36 mouse cellular contexts compared by ENCODE assay signal in the genomic region with DNA sequence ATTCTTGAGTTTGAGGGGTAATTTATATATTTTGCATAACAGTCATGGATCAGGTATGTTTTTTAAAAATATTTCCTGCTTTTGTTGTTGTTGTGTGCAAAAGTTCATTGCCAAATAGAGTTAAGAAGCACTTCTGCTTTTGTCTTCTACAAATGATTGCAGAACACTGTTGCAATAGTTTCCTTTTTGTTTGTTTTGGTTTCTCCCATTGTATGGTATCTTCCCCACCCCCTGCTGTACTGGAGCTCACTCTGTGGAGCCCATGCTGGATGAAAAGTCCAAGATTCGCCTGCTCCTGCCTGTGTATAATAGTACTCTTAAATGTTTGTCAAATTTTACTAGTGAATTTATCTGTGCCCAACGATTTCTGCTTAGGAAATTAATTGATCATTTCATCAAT. TPM values are rescaled to one million over a fixed set of nuclear protein-coding genes. Genes with fewer than 3 reads are reported as not detected.
A peak's percentile ranks its signal among the peaks of the same experiment; 100 is the strongest.
DNase-seq lines count a peak whose midpoint lies in the region; ATAC-seq lines count a peak whose summit lies in the region.
"Had no signal": no experiment of that assay in that cellular context is flagged by ENCODE, and none has a peak within 500 bp of the region (broad histone marks: within the 10 kb centered on the region; RNA-seq: fewer than 3 reads in every experiment).

No protein-coding gene starts in this region.

- WGBS in kidney, embryonic 14.5 days: 77% methylated on average over 2 of the region's 2 CpGs

- H3K4me2 ChIP-seq in kidney, embryonic 14.5 days (replicated peaks; ENCODE audit: low read depth, low read length): no peak overlapping the region
- H3K4me2 ChIP-seq: midbrain, embryonic 12.5 days; neural tube, embryonic 12.5 days had no signal

- no peaks in the 10 kb centered on the region for H3K9me3 ChIP-seq in kidney, embryonic 14.5 days (ENCODE audit: control insufficient read depth, low read length)
- H3K9me3 ChIP-seq: forebrain, embryonic 10.5 days; limb, embryonic 10.5 days; midbrain, embryonic 12.5 days; neural tube, embryonic 12.5 days had no signal

- H3K36me3 ChIP-seq in kidney, embryonic 14.5 days (ENCODE audit: control insufficient read depth, insufficient read depth, low read length): no peaks in the 10 kb centered on the region
- H3K36me3 ChIP-seq: forebrain, embryonic 10.5 days; limb, embryonic 10.5 days; midbrain, embryonic 12.5 days; neural tube, embryonic 12.5 days had no signal

- no peak overlapping the region for H3K4me3 ChIP-seq in kidney, embryonic 14.5 days (ENCODE audit: low read length)
- H3K4me3 ChIP-seq: forebrain, embryonic 10.5 days; limb, embryonic 10.5 days; midbrain, embryonic 12.5 days; neural tube, embryonic 12.5 days had no signal

- no peak overlapping the region for H3K9ac ChIP-seq in kidney, embryonic 14.5 days (ENCODE audit: low read depth, low read length)
- H3K9ac ChIP-seq: hindbrain, embryonic 14.5 days; liver, embryonic 14.5 days; midbrain, embryonic 12.5 days; neural tube, embryonic 12.5 days had no signal

- H3K4me1 ChIP-seq in kidney, embryonic 14.5 days (ENCODE audit: control insufficient read depth, insufficient read depth, low read length): no peaks in the 10 kb centered on the region
- H3K4me1 ChIP-seq: forebrain, embryonic 10.5 days; limb, embryonic 10.5 days; midbrain, embryonic 12.5 days; neural tube, embryonic 12.5 days had no signal

- H3K27me3 ChIP-seq in kidney, embryonic 14.5 days (ENCODE audit: control insufficient read depth, insufficient read depth, low read length): no peaks in the 10 kb centered on the region
- H3K27me3 ChIP-seq: midbrain, embryonic 12.5 days; neural tube, embryonic 12.5 days had no signal

- H3K27ac ChIP-seq in kidney, embryonic 14.5 days (ENCODE audit: low read depth, low read length): no peak overlapping the region
- H3K27ac ChIP-seq: forebrain, embryonic 10.5 days; hindbrain, embryonic 14.5 days; limb, embryonic 10.5 days; liver, embryonic 14.5 days; macrophage; midbrain, embryonic 12.5 days; neural tube, embryonic 12.5 days had no signal

- ATAC-seq in megakaryocyte, adult 5-6 weeks (ENCODE audit: poor library complexity, severe bottlenecking): peak; percentile 95
- no peak for ATAC-seq in kidney, embryonic 14.5 days (ENCODE audit: low FRiP score, low TSS enrichment)
- ATAC-seq in inflammation-experienced regulatory T-cells, adult 6 months: no peak
- ATAC-seq: forebrain, embryonic 16.5 days had no signal

- DNase-seq in embryo, embryonic 11 days: peak; percentile 16
- no peak for DNase-seq in embryo, embryonic 9.5 days (ENCODE audit: extremely low spot score)
- peak; percentile 22 for DNase-seq in lung, postnatal 25 days (ENCODE audit: low spot score)
- no peak for DNase-seq in lung, postnatal 14 days
- peak; percentile 2 for DNase-seq in brain, adult 2 months (ENCODE audit: low read depth, low spot score)
- DNase-seq: adrenal gland, adult 2 months; cerebellum, adult 11-12 months; cerebellum, postnatal 25 days; gastrocnemius, postnatal 25 days; heart, postnatal 36 days; kidney, adult 2 months; kidney, postnatal 10 days; retina, postnatal 1 day; right cerebral cortex, postnatal 4 days; thymus, adult 18-20 months; thymus, postnatal 36 days had no signal

RNA-seq across cellular contexts. Expression of a gene that starts 20.3 kb away (rescaled TPM):
- not detected in 2 replicates for total RNA-seq in megakaryocyte, adult 5-6 weeks (2015)
- not detected in 2 replicates for total RNA-seq in megakaryocyte, adult 5-6 weeks (2017)
- polyA plus RNA-seq in kidney, embryonic 14.5 days (2014; fragmentation: Nextera tagmentation; extraction: Ambion mirVana): not detected in 2 replicates
- polyA plus RNA-seq in inflammation-experienced regulatory T-cells, adult 6 months (2017; shearing (Covaris generic)): not detected
- total RNA-seq: adrenal gland, adult 2 months; adrenal gland, postnatal 4 days; ES-E14; gastrocnemius, postnatal 25 days; heart, adult 8-10 months; heart, postnatal 36 days; layer of hippocampus, postnatal 14 days; left cerebral cortex, adult 8-10 months had no signal
- polyA plus RNA-seq: adrenal gland, adult 2 months; embryonic facial prominence, embryonic 11.5 days; forebrain, embryonic 10.5 days; heart, embryonic 14.5 days; intestine, embryonic 14.5 days; kidney, adult 2 months; limb, embryonic 10.5 days; liver, embryonic 14.5 days; macrophage; midbrain, embryonic 12.5 days; neural tube, embryonic 12.5 days; stomach, embryonic 14.5 days had no signal

RNA-seq across cellular contexts. Expression of a gene that starts 23.6 kb away (rescaled TPM):
- not detected in 2 replicates for total RNA-seq in megakaryocyte, adult 5-6 weeks (2015)
- not detected in 2 replicates for total RNA-seq in megakaryocyte, adult 5-6 weeks (2017)
- polyA plus RNA-seq in kidney, embryonic 14.5 days (2014; fragmentation: Nextera tagmentation; extraction: Ambion mirVana): 0.77 and 0.95 TPM in 2 replicates
- not detected for polyA plus RNA-seq in inflammation-experienced regulatory T-cells, adult 6 months (2017; shearing (Covaris generic))
- total RNA-seq: adrenal gland, adult 2 months; gastrocnemius, postnatal 25 days; heart, adult 8-10 months; heart, postnatal 36 days had no signal
- polyA plus RNA-seq: adrenal gland, adult 2 months; liver, embryonic 14.5 days; macrophage had no signal

RNA-seq across cellular contexts. Expression of a gene that starts 56.7 kb away (rescaled TPM):
- not detected in 2 replicates for total RNA-seq in megakaryocyte, adult 5-6 weeks (2015)
- total RNA-seq in megakaryocyte, adult 5-6 weeks (2017): not detected in 2 replicates
- polyA plus RNA-seq in kidney, embryonic 14.5 days (2014; fragmentation: Nextera tagmentation; extraction: Ambion mirVana): not detected in 2 replicates
- not detected for polyA plus RNA-seq in inflammation-experienced regulatory T-cells, adult 6 months (2017; shearing (Covaris generic))
- total RNA-seq: adrenal gland, adult 2 months; adrenal gland, postnatal 4 days; ES-E14; gastrocnemius, postnatal 25 days; heart, adult 8-10 months; heart, postnatal 36 days; layer of hippocampus, postnatal 14 days; left cerebral cortex, adult 8-10 months had no signal
- polyA plus RNA-seq: adrenal gland, adult 2 months; embryonic facial prominence, embryonic 11.5 days; forebrain, embryonic 10.5 days; forebrain, embryonic 16.5 days; heart, embryonic 14.5 days; hindbrain, embryonic 14.5 days; intestine, embryonic 14.5 days; kidney, adult 2 months; limb, embryonic 10.5 days; liver, embryonic 14.5 days; macrophage; midbrain, embryonic 12.5 days; neural tube, embryonic 12.5 days; stomach, embryonic 14.5 days had no signal

Comparison
In these comparisons a context has a peak if more than half of its experiments do, and no peak if none do; other contexts are left out.
1. DNase-seq: peak in embryo, embryonic 11 days (single experiment), lung, postnatal 25 days (single experiment) and brain, adult 2 months (single experiment); none in embryo, embryonic 9.5 days (single experiment) and lung, postnatal 14 days (single experiment).